Mouse (Mus musculus) stomach, embryonic 14.5 days (tissue): Measurements from ENCODE around the gene Csmd2. TPM values are rescaled to one million over a fixed set of nuclear protein-coding genes. Genes with fewer than 3 reads are reported as not detected.

Source experiments
- ATAC-seq: fragments of 200-750 bp; cut with Nextera tagmentation; 2 replicates; pipeline ENCODE4 v1.8.0; 2017; ENCODE audit warnings: low read depth, moderate TSS enrichment; ENCODE audit not compliant: insufficient number of reproducible peaks, insufficient read depth, low FRiP score
- H3K27ac ChIP-seq: fragments of 300-500 bp; sonication (generic); 2 replicates; pipeline ENCODE4 v1.5.1; 2014; ENCODE audit warnings: mild to moderate bottlenecking, low read length, moderate library complexity, mixed read lengths
- H3K27me3 ChIP-seq: fragments of 300-500 bp; sonication (generic); 2 replicates; pipeline ENCODE4 v1.6.1; 2014; ENCODE audit warnings: low read length, control low read depth, mixed read lengths; ENCODE audit not compliant: control insufficient read depth, insufficient read depth
- H3K36me3 ChIP-seq: fragments of 300-500 bp; sonication (generic); 2 replicates; pipeline ENCODE4 v1.6.1; 2014; ENCODE audit warnings: mild to moderate bottlenecking, control low read depth, low read length, moderate library complexity, mixed read lengths; ENCODE audit not compliant: control insufficient read depth, insufficient read depth
- H3K4me1 ChIP-seq: fragments of 300-500 bp; sonication (generic); 2 replicates; pipeline ENCODE4 v1.6.1; 2014; ENCODE audit warnings: low read length, control low read depth, mixed read lengths; ENCODE audit not compliant: control insufficient read depth, insufficient read depth
- H3K4me2 ChIP-seq: fragments of 300-500 bp; sonication (generic); replicated peaks from 2 replicates; pipeline ENCODE4 v1.6.1; 2014; ENCODE audit warnings: low read depth, low read length, control low read depth
- H3K4me3 ChIP-seq: fragments of 300-500 bp; sonication (generic); 2 replicates; pipeline ENCODE4 v1.5.1; 2014; ENCODE audit warnings: low read depth, low read length, control low read depth
- H3K9ac ChIP-seq: fragments of 300-500 bp; sonication (generic); replicated peaks from 2 replicates; pipeline ENCODE4 v1.6.1; 2014; ENCODE audit warnings: low read depth, mild to moderate bottlenecking, control low read depth, low read length, moderate library complexity, mixed read lengths
- H3K9me3 ChIP-seq: fragments of 300-500 bp; sonication (generic); 2 replicates; pipeline ENCODE4 v1.6.1; 2016; ENCODE audit warnings: low read depth, low read length, control low read depth; ENCODE audit not compliant: control insufficient read depth
- WGBS: fragments of 180-500 bp; shearing (Covaris S2); extraction: QIAGEN DNeasy Blood & Tissue Kit; methylation state at CpG from one replicate; pipeline ENCODE4 v1.1.7; 2014; 5-methylcytosine and 5-hydroxymethylcytosine counted together
- polyA plus RNA-seq: library from polyadenylated mRNA; unstranded; fragments of >200 nt; fragmentation: Nextera tagmentation; extraction: Ambion mirVana; gene quantifications from 2 replicates; pipeline ENCODE4 v1.2.1, GENCODE M21; 2014

Gene Csmd2
- polyA plus RNA-seq, result 0.36 and 0.39 TPM in 2 replicates

DNA sequence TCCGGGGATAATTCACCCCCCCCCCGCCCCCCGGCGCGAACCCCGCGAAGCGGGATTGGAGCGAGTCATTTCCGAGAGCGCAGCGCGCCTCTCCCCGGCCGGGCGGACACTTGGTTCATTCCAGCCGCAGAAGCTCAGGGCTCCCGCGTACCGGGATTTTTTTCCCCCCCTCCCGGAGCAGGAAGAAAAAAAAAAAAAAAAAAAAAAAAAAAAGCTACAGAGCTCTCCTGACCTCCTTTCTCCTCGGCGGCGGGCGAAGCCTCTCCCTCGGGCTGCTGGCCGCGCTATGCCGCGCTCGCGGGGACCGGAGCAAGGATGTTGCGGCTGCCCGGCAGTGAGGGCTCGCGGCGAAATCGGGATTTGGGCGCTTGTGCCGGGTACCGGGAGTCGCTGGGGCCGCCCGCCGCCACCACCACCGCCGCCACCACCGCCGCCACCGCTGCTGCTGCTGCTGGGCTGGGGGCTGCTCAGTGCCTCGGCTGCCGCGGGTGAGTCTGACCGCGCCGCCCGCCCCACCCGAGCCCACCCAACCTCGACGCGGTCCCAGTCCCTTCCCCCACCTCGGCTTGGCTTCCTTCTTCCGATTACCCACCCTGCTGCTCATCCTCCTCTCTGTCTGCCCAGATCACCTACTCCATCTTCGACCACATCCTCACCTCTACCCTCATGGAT, at the start of gene Csmd2:
TSS of gene Csmd2 (plus strand) at position 74 of the 672 bp plus-strand sequence.
- Histone ChIP-seq H3K27ac (no peak within 1 kb of the TSS), H3K27me3 (peaks cover 46% of the 10 kb centered on the region)
- no peak for ATAC-seq

GRCm38 (mm10) chr4:127947696-127948095, 40.0 kb upstream of the Csmd2 start:
- H3K4me2 ChIP-seq, result no peak overlapping the region
- no peaks in the 10 kb centered on the region for H3K4me1 ChIP-seq
- no peak overlapping the region for H3K9ac ChIP-seq
- H3K27me3 ChIP-seq, result no peaks in the 10 kb centered on the region
- no peaks in the 10 kb centered on the region for H3K9me3 ChIP-seq
- no peak overlapping the region for H3K4me3 ChIP-seq
- H3K36me3 ChIP-seq, result no peaks in the 10 kb centered on the region
- 79% methylated on average over 2 of the region's 2 CpGs for WGBS
- no peak for ATAC-seq
- no peak overlapping the region for H3K27ac ChIP-seq

More for the DNA sequence above, at the start of gene Csmd2:
- Histone ChIP-seq H3K9me3 (no peaks in the 10 kb centered on the region), H3K9ac (no peak within 1 kb of the TSS), H3K4me1 (0 out of 2 replicates have a peak, but pooled peaks cover 4% of the 10 kb centered on the region), H3K4me2 (peak within 1 kb of the TSS; percentile 60), H3K36me3 (no peaks in the 10 kb centered on the region), H3K4me3 (peak within 1 kb of the TSS; percentile 32)
- under 1% methylated on average over 55 of the region's 65 CpGs for WGBS

- Histone ChIP-seq H3K4me1 (no peaks in the 10 kb centered on the region), H3K9ac (no peak overlapping the region), H3K27me3 (no peaks in the 10 kb centered on the region), H3K27ac (no peak overlapping the region), H3K4me2 (no peak overlapping the region), H3K36me3 (no peaks in the 10 kb centered on the region), H3K9me3 (no peaks in the 10 kb centered on the region), H3K4me3 (no peak overlapping the region)
- ATAC-seq, result no peak
- 43% methylated on average over 10 of the region's 10 CpGs for WGBS
These were observed 34.5 kb upstream of the Csmd2 start for GRCm38 (mm10) chr4:127953006-127953710.

- no peaks in the 10 kb centered on the region for H3K9me3 ChIP-seq
- H3K4me1 ChIP-seq, result no peaks in the 10 kb centered on the region
- no peak overlapping the region for H3K4me2 ChIP-seq
- H3K27ac ChIP-seq, result no peak overlapping the region
- no peak overlapping the region for H3K9ac ChIP-seq
- H3K36me3 ChIP-seq, result no peaks in the 10 kb centered on the region
- whole genome bisulfite sequencing, result 21% methylated on average over 7 of the region's 7 CpGs
- H3K4me3 ChIP-seq, result no peak overlapping the region
- H3K27me3 ChIP-seq, result peaks cover 23% of the 10 kb centered on the region
- no peak for ATAC-seq
These were observed 18.6 kb upstream of the Csmd2 start for GRCm38 (mm10) chr4:127969101-127969500.

- 2% methylated on average over 7 of the region's 7 CpGs for WGBS
- Histone ChIP-seq H3K4me3 (no peak overlapping the region), H3K27me3 (peaks cover 23% of the 10 kb centered on the region), H3K9me3 (no peaks in the 10 kb centered on the region), H3K36me3 (no peaks in the 10 kb centered on the region), H3K9ac (no peak overlapping the region), H3K27ac (no peak overlapping the region), H3K4me2 (no peak overlapping the region), H3K4me1 (no peaks in the 10 kb centered on the region)
- ATAC-seq, result no peak
These were observed 17.6 kb upstream of the Csmd2 start for GRCm38 (mm10) chr4:127970018-127970421.

DNA sequence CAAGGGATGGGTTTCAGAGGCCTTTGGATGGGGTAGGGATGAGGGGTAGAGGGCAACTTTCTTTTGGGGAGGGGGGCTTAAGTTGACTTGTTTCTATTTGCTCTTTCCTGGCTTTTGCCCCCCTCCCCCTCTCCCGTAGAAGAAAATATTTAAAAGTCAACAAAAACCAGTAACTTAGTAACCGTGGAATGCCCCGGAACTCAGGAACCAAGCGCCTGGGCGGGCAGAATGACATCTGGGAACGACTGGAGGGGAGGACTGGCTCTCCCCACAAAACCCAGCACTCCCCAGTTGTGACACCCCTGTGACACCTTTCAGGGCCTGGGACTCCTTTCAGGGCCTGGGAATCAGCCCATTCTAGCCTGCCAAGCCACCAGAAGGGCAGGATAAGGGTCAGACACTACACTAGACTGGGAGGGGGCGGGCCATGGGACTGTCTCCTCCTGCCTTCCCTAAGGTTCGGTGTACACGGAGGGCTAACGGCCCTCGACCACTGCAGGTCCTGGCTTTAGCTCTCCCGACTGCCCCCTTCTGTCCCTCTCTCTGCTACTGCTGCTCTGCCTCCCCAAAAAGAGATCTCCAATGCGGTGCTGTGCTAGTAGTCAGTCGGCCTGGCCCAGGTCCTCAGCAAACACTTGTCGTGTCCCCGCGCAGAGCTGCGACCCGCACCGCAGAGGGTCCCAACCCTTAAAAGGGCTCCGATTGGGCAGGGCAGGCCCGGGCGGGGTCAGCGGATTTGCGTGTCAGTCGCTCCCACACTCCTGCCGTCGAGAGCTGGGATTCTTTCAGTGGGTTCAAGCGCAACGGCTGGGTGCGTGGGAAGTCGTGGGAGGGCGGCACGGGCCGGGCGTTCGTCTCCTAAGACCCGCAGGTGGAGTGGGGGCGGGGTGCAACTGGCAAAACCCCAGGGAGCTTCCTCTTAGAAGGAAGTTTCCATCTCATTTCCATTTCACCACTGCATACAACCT, 16.5 kb upstream of the Csmd2 start, which contains the start of gene CK137956:
TSS of gene CK137956 (minus strand) at position 51 of the 968 bp plus-strand sequence.
- H3K4me2 ChIP-seq, result no peak within 1 kb of the TSS

DNA sequence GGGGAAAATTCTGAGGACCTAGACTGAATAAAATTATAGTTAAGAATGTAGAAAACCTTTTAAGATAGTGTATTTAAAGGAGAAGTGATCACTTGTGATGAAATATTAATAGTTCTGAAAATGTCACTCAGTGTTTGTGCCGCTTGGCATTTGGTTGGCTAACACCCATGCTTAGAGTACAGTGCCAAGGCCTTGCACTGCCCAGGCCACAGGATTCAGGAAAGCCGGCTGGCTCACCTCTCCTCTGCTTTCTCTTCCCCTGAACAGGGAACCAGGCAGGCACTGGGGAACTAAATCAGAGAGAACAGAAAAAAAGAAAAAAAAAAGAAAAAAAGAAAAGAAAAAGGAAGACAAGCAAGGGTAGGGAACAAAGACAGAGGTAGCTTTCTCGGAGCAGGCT, 14.7 kb upstream of the Csmd2 start:
- WGBS, result 80% methylated on average over 3 of the region's 3 CpGs
- ATAC-seq, result no peak
- H3K9me3 ChIP-seq, result no peaks in the 10 kb centered on the region
- H3K4me3 ChIP-seq, result no peak overlapping the region
- peaks cover 23% of the 10 kb centered on the region for H3K27me3 ChIP-seq
- H3K4me1 ChIP-seq, result no peaks in the 10 kb centered on the region
- H3K36me3 ChIP-seq, result no peaks in the 10 kb centered on the region
- no peak overlapping the region for H3K27ac ChIP-seq
- H3K9ac ChIP-seq, result no peak overlapping the region
- no peak overlapping the region for H3K4me2 ChIP-seq

More for the DNA sequence above, 16.5 kb upstream of the Csmd2 start, which contains the start of gene CK137956:
- H3K27me3 ChIP-seq, result peaks cover 23% of the 10 kb centered on the region
- no peaks in the 10 kb centered on the region for H3K36me3 ChIP-seq
- no peak within 1 kb of the TSS for H3K9ac ChIP-seq
- no peaks in the 10 kb centered on the region for H3K9me3 ChIP-seq
- no peak within 1 kb of the TSS for H3K4me3 ChIP-seq
- no peak for ATAC-seq
- WGBS, result 4% methylated on average over 39 of the region's 39 CpGs
- no peak within 1 kb of the TSS for H3K27ac ChIP-seq
- H3K4me1 ChIP-seq, result no peaks in the 10 kb centered on the region

- Histone ChIP-seq H3K4me1 (no peaks in the 10 kb centered on the region), H3K27me3 (peaks cover 7% of the 10 kb centered on the region), H3K27ac (no peak overlapping the region), H3K9ac (no peak overlapping the region), H3K4me3 (no peak overlapping the region), H3K9me3 (no peaks in the 10 kb centered on the region), H3K36me3 (no peaks in the 10 kb centered on the region), H3K4me2 (no peak overlapping the region)
- ATAC-seq, result no peak
- WGBS, result 82% methylated on average over 6 of the region's 6 CpGs
These were observed 6.5 kb upstream of the Csmd2 start for GRCm38 (mm10) chr4:127981125-127981524.
